Mouse (Mus musculus) layer of hippocampus, adult 2 months (tissue): Measurements from ENCODE around the gene Xiap. TPM values are rescaled to one million over a fixed set of nuclear protein-coding genes. Genes with fewer than 3 reads are reported as not detected.

Experiments used
- DNase-seq, 2 experiments: peaks; one replicate each; pipeline ENCODE4 v3.0.0; 2022; ENCODE audit warnings: low spot score in 2 of 2
- H3K27ac ChIP-seq: fragments of 200-600 bp; 2 replicates; pipeline ENCODE4 v1.8.1; 2022
- H3K4me3 ChIP-seq: fragments of 200-600 bp; 2 replicates; pipeline ENCODE4 v1.8.1; 2022; ENCODE audit warnings: mild to moderate bottlenecking
- CTCF ChIP-seq: fragments of 200-600 bp; conservative IDR thresholded peaks from 2 replicates; pipeline ENCODE4 v1.8.1; 2022; ENCODE audit warnings: antibody characterized with exemption, mild to moderate bottlenecking, moderate library complexity
- total RNA-seq, 2 experiments: library from RNA; stranded (reverse); gene quantifications; 2 replicates each; pipeline ENCODE4 v1.2.3; 2021

Gene Xiap
- total RNA-seq, 2 experiments from 2014 or later = 46.1 to 51.7 TPM

- Histone ChIP-seq H3K4me3 (peak overlapping the region; percentile 63; the same call in 1 of the 2 replicates), H3K27ac (peak overlapping the region; percentile 89; the same call in 1 of the 2 replicates)
- no peak for DNase-seq
- no peak for TF ChIP-seq CTCF
Measured at GRCm38 (mm10) chrX:42153056-42153455, 93.6 kb downstream of the Xiap start.

Other genes starting within 250 kb of the Xiap start
- gene Thoc2, start 139.0 kb upstream of the Xiap start, total RNA-seq = 10 to 100 TPM; 59.4 to 62.9 TPM
- 10 to 100 TPM; 49.6 to 53.4 TPM for gene Stag2, start 89.6 kb downstream of the Xiap start, total RNA-seq